Comparison of ENCODE assay signal across 11 mouse cellular contexts in genomic region chr10:52217564-52217934, GRCm38 (mm10). TPM values are rescaled to one million over a fixed set of nuclear protein-coding genes. Genes with fewer than 3 reads are reported as not detected.
DNase-seq lines count a peak whose midpoint lies in the region; ATAC-seq and TF ChIP-seq lines count a peak whose summit lies in the region.
"Had no signal": no experiment of that assay in that cellular context is flagged by ENCODE, and none has a peak within 500 bp of the region (broad histone marks: within the 10 kb centered on the region; RNA-seq: fewer than 3 reads in every experiment).

No protein-coding gene starts in this region.

- DNase-seq in cerebellum, postnatal 25 days: peak; percentile 14 to 17
- no peak for DNase-seq in cerebellum, adult 8-10 months
- peak; percentile 18 for DNase-seq in left cerebral cortex, postnatal 4 days
- DNase-seq in left cerebral cortex, adult 2 months (ENCODE audit: extremely low spot score in 1 of 2, low spot score in 2 of 2): no peak
- DNase-seq in urinary bladder, postnatal 25 days (ENCODE audit: low spot score): no peak
- no peak for DNase-seq in gastrocnemius, postnatal 36 days
- DNase-seq: gastrocnemius, postnatal 25 days had no signal

- no peak overlapping the region for H3K9ac ChIP-seq in forebrain, embryonic 15.5 days (replicated peaks)
- no peak overlapping the region for H3K9ac ChIP-seq in midbrain, embryonic 13.5 days (replicated peaks)
- H3K9ac ChIP-seq: liver, embryonic 14.5 days had no signal

- no peaks in the 10 kb centered on the region for H3K27me3 ChIP-seq in forebrain, embryonic 15.5 days
- no peaks in the 10 kb centered on the region for H3K27me3 ChIP-seq in midbrain, embryonic 13.5 days
- H3K27me3 ChIP-seq: Patski had no signal

- no peaks in the 10 kb centered on the region for H3K36me3 ChIP-seq in forebrain, embryonic 15.5 days
- no peaks in the 10 kb centered on the region for H3K36me3 ChIP-seq in midbrain, embryonic 13.5 days

- peak; percentile 76 for ATAC-seq in forebrain, embryonic 15.5 days (replicated peaks)
- peak; percentile 58; the same call in 1 of the 2 replicates for ATAC-seq in midbrain, embryonic 13.5 days

- H3K4me2 ChIP-seq in forebrain, embryonic 15.5 days (replicated peaks): no peak overlapping the region
- no peak overlapping the region for H3K4me2 ChIP-seq in midbrain, embryonic 13.5 days (replicated peaks)

- intact Hi-C loops in left cerebral cortex, postnatal 4 days (cut with DNase I): loop anchor here (5.0 kb wide), 2 partner anchors 115 to 165 kb away; partner anchors contain the start of gene Gopc
- intact Hi-C loops in left cerebral cortex, adult 2 months (cut with DNase I): loop anchor here (1.0 to 5.0 kb wide), 2 partner anchors 115 to 168 kb away; no protein-coding TSS in a partner anchor
- intact Hi-C loops in gastrocnemius, postnatal 36 days (cut with DNase I): loop anchor here (5.0 kb wide), 1 partner anchor 165 kb away; the partner anchor contains the start of gene Gopc

- WGBS in forebrain, embryonic 15.5 days: 31% methylated on average over 7 of the region's 7 CpGs
- 51% methylated on average over 7 of the region's 7 CpGs for WGBS in midbrain, embryonic 13.5 days

- H3K4me1 ChIP-seq in forebrain, embryonic 15.5 days: no peaks in the 10 kb centered on the region
- no peaks in the 10 kb centered on the region for H3K4me1 ChIP-seq in midbrain, embryonic 13.5 days (replicated peaks)

- H3K9me3 ChIP-seq in forebrain, embryonic 15.5 days: no peaks in the 10 kb centered on the region
- no peaks in the 10 kb centered on the region for H3K9me3 ChIP-seq in midbrain, embryonic 13.5 days

- no peak; the same call in 1 of the 2 replicates for TF ChIP-seq CTCF in left cerebral cortex, adult 2 months (IDR thresholded peaks at IDR 0.05)

- no peak overlapping the region for H3K4me3 ChIP-seq in left cerebral cortex, adult 2 months
- H3K4me3 ChIP-seq in forebrain, embryonic 15.5 days: no peak overlapping the region
- H3K4me3 ChIP-seq in midbrain, embryonic 13.5 days (replicated peaks): no peak overlapping the region

- no peak overlapping the region for H3K27ac ChIP-seq in left cerebral cortex, adult 2 months
- no peak overlapping the region for H3K27ac ChIP-seq in forebrain, embryonic 15.5 days (replicated peaks)
- H3K27ac ChIP-seq in midbrain, embryonic 13.5 days: no peak overlapping the region
- H3K27ac ChIP-seq: liver, embryonic 14.5 days had no signal

RNA-seq across cellular contexts. Expression of gene Dcbld1, which starts 15.9 kb away (rescaled TPM):
- total RNA-seq in left cerebral cortex, postnatal 4 days (2021): 10 to 100 TPM; 11.6 to 12.6 TPM
- 1 to 10 TPM; 5.1 to 5.7 TPM for total RNA-seq in left cerebral cortex, adult 2 months (2021)
- 19.9 and 22.0 TPM in 2 replicates for polyA plus RNA-seq in forebrain, embryonic 15.5 days (2015; fragmentation: Nextera tagmentation; extraction: Ambion mirVana)
- 14.6 and 15.8 TPM in 2 replicates for polyA plus RNA-seq in midbrain, embryonic 13.5 days (2015; fragmentation: Nextera tagmentation; extraction: Ambion mirVana)
- total RNA-seq in gastrocnemius, postnatal 36 days (2021): 1 to 10 TPM; 1.4 to 1.9 TPM

RNA-seq across cellular contexts. Expression of gene Ros1, which starts 22.5 kb away (rescaled TPM):
- total RNA-seq in left cerebral cortex, postnatal 4 days (2021): not detected
- not detected for total RNA-seq in left cerebral cortex, adult 2 months (2021)
- polyA plus RNA-seq in forebrain, embryonic 15.5 days (2015; fragmentation: Nextera tagmentation; extraction: Ambion mirVana): not detected in 2 replicates
- polyA plus RNA-seq in midbrain, embryonic 13.5 days (2015; fragmentation: Nextera tagmentation; extraction: Ambion mirVana): not detected in 2 replicates
- total RNA-seq in gastrocnemius, postnatal 36 days (2021): under 1 TPM; 0.02 to 0.05 TPM

Comparison
In these comparisons a context has a peak if more than half of its experiments do, and no peak if none do; other contexts are left out.
1. DNase-seq: peak in cerebellum, postnatal 25 days (2 of 2) and left cerebral cortex, postnatal 4 days (single experiment); none in cerebellum, adult 8-10 months (single experiment), left cerebral cortex, adult 2 months (0 of 2), urinary bladder, postnatal 25 days (single experiment) and gastrocnemius, postnatal 36 days (0 of 2).